Mouse (Mus musculus): ENCODE measurements around the gene Filip1l. TPM values are rescaled to one million over a fixed set of nuclear protein-coding genes. Genes with fewer than 3 reads are reported as not detected.

Filip1l gene
- total RNA-seq, 1 experiment from 2014 or later = 5.4 TPM

- no peak for ATAC-seq (replicated peaks; ENCODE audit: low read depth, poor library complexity, severe bottlenecking)
Observed at GRCm38 (mm10) chr16:57552709-57553108, 199.8 kb downstream of the Filip1l start.

- no peak for ATAC-seq (replicated peaks; ENCODE audit: low read depth, poor library complexity, severe bottlenecking)
Observed at GRCm38 (mm10) chr16:57553235-57553634, 200.3 kb downstream of the Filip1l start.

GRCm38 (mm10) chr16:57554886-57555400 lies 202.1 kb downstream of the Filip1l start:
- no peak for ATAC-seq (replicated peaks; ENCODE audit: low read depth, poor library complexity, severe bottlenecking)

GRCm38 (mm10) chr16:57555667-57556066 lies 202.8 kb downstream of the Filip1l start:
- ATAC-seq (replicated peaks; ENCODE audit: low read depth, poor library complexity, severe bottlenecking) = no peak

- ATAC-seq (replicated peaks; ENCODE audit: low read depth, poor library complexity, severe bottlenecking) = no peak
Observed at GRCm38 (mm10) chr16:57556244-57556643, 203.4 kb downstream of the Filip1l start.

GRCm38 (mm10) chr16:57558258-57558657 lies 205.4 kb downstream of the Filip1l start:
- ATAC-seq (replicated peaks; ENCODE audit: low read depth, poor library complexity, severe bottlenecking) = peak; percentile 52; the same call in 1 of the 2 replicates

- ATAC-seq (replicated peaks; ENCODE audit: low read depth, poor library complexity, severe bottlenecking) = no peak
Observed at GRCm38 (mm10) chr16:57560185-57560584, 207.3 kb downstream of the Filip1l start.

GRCm38 (mm10) chr16:57563453-57563852 lies 210.6 kb downstream of the Filip1l start:
- ATAC-seq (replicated peaks; ENCODE audit: low read depth, poor library complexity, severe bottlenecking) = no peak

GRCm38 (mm10) chr16:57564807-57565206 lies 211.9 kb downstream of the Filip1l start:
- no peak for ATAC-seq (replicated peaks; ENCODE audit: low read depth, poor library complexity, severe bottlenecking)

GRCm38 (mm10) chr16:57566215-57566614 lies 213.3 kb downstream of the Filip1l start:
- ATAC-seq (replicated peaks; ENCODE audit: low read depth, poor library complexity, severe bottlenecking) = peak; percentile 39

- ATAC-seq (replicated peaks; ENCODE audit: low read depth, poor library complexity, severe bottlenecking) = no peak
Observed at GRCm38 (mm10) chr16:57568648-57569404, 215.9 kb downstream of the Filip1l start.

GRCm38 (mm10) chr16:57570789-57571311 lies 218.0 kb downstream of the Filip1l start:
- peak; percentile 22; the same call in 1 of the 2 replicates for ATAC-seq (replicated peaks; ENCODE audit: low read depth, poor library complexity, severe bottlenecking)

GRCm38 (mm10) chr16:57573831-57574230 lies 220.9 kb downstream of the Filip1l start:
- ATAC-seq (replicated peaks; ENCODE audit: low read depth, poor library complexity, severe bottlenecking) = no peak

GRCm38 (mm10) chr16:57575764-57576388 lies 223.0 kb downstream of the Filip1l start:
- ATAC-seq (replicated peaks; ENCODE audit: low read depth, poor library complexity, severe bottlenecking) = no peak

- ATAC-seq (replicated peaks; ENCODE audit: low read depth, poor library complexity, severe bottlenecking) = peak; percentile 43; the same call in 1 of the 2 replicates
Observed at GRCm38 (mm10) chr16:57577519-57577918, 224.6 kb downstream of the Filip1l start.

GRCm38 (mm10) chr16:57580041-57580440 lies 227.1 kb downstream of the Filip1l start:
- peak; percentile 92 for ATAC-seq (replicated peaks; ENCODE audit: low read depth, poor library complexity, severe bottlenecking)

GRCm38 (mm10) chr16:57582008-57582407 lies 229.1 kb downstream of the Filip1l start:
- no peak for ATAC-seq (replicated peaks; ENCODE audit: low read depth, poor library complexity, severe bottlenecking)

- 0 out of 2 replicates have a peak, but pooled peaks have one; percentile 45 for ATAC-seq (replicated peaks; ENCODE audit: low read depth, poor library complexity, severe bottlenecking)
Observed at GRCm38 (mm10) chr16:57585201-57585600, 232.3 kb downstream of the Filip1l start.

GRCm38 (mm10) chr16:57593422-57594157 lies 240.7 kb downstream of the Filip1l start:
- peak; percentile 93 for ATAC-seq (replicated peaks; ENCODE audit: low read depth, poor library complexity, severe bottlenecking)

GRCm38 (mm10) chr16:57597295-57597957 lies 244.5 kb downstream of the Filip1l start:
- no peak for ATAC-seq (replicated peaks; ENCODE audit: low read depth, poor library complexity, severe bottlenecking)
